12 mouse cellular contexts compared by ENCODE assay signal in the genomic region with DNA sequence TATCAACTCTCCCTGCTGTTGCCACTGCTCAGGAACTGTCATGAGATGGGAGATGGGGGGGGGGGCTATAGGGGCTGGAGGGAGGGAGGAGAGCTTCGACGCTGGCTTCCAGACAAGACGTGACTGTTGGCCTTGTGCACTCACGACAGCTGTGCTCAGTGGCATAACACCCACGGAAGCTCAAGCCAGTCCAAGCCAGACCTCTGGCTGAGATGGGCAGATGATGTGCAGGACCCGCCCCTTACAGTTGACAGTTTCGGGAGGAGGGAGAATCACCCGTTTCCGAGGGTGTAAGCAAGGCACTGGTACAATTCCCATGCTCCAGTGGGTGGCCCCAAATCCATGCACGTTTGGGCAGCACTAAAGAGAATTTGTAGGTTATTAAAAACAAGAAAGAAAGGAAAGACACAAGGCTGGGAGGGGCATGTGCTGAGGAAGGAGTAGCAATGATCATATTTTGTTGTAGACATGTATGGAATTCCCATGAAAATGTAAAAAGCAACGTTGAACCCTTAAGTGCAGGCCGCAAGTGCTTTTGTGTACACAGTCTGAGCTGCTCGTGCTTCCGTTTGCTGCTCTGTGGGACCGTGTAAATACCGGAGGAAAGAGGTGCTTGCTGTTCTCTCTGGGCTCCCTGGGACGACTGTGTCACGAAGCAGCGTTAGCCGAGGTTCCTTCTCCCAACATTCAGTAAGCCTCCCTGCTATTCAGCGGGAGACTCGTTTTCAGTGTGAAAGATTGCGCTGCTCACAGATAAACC.
DNase-seq lines count a peak whose midpoint lies in the region; ATAC-seq and TF ChIP-seq lines count a peak whose summit lies in the region.
"Had no signal": no experiment of that assay in that cellular context is flagged by ENCODE, and none has a peak within 500 bp of the region (broad histone marks: within the 10 kb centered on the region; RNA-seq: fewer than 3 reads in every experiment).

No protein-coding gene starts in this region.

- H3K9me3 ChIP-seq in liver, embryonic 15.5 days (replicated peaks) = no peaks in the 10 kb centered on the region
- H3K9me3 ChIP-seq in lung, embryonic 15.5 days = no peaks in the 10 kb centered on the region

- H3K9ac ChIP-seq in liver, embryonic 15.5 days = no peak overlapping the region
- no peak overlapping the region; the same call in 1 of the 2 replicates for H3K9ac ChIP-seq in lung, embryonic 15.5 days

- H3K27me3 ChIP-seq in liver, embryonic 15.5 days = no peaks in the 10 kb centered on the region
- no peaks in the 10 kb centered on the region for H3K27me3 ChIP-seq in lung, embryonic 15.5 days
- H3K27me3 ChIP-seq in myocyte (ENCODE audit: control insufficient read depth, insufficient read depth, insufficient read length) = no peaks in the 10 kb centered on the region

- no peaks in the 10 kb centered on the region for H3K36me3 ChIP-seq in liver, embryonic 15.5 days (replicated peaks)
- H3K36me3 ChIP-seq in lung, embryonic 15.5 days = no peaks in the 10 kb centered on the region
- H3K36me3 ChIP-seq in myocyte (ENCODE audit: control insufficient read depth, insufficient read depth) = no peaks in the 10 kb centered on the region

- H3ac ChIP-seq in myocyte (ENCODE audit: control insufficient read depth, insufficient read length) = no peak overlapping the region

- intact Hi-C loops in left cerebral cortex, postnatal 14 days (cut with DNase I) = loop anchor here (5.0 kb wide), 1 partner anchor 238 kb away; no protein-coding TSS in a partner anchor

- H3K27ac ChIP-seq in liver, embryonic 15.5 days (replicated peaks) = no peak overlapping the region
- H3K27ac ChIP-seq in lung, embryonic 15.5 days = peak overlapping the region; percentile 93

- no peak for TF ChIP-seq POLR2A in myocyte (IDR thresholded peaks at IDR 0.05; ENCODE audit: insufficient read length, low read depth)

- peak; percentile 61 for ATAC-seq in liver, embryonic 15.5 days (ENCODE audit: insufficient read depth)
- peak; percentile 93 for ATAC-seq in lung, embryonic 15.5 days (ENCODE audit: borderline replicate concordance, extremely low read depth, low FRiP score, low TSS enrichment)

- no peaks in the 10 kb centered on the region for H3K79me2 ChIP-seq in myocyte (ENCODE audit: control insufficient read depth, insufficient read depth)

- H3K4me2 ChIP-seq in liver, embryonic 15.5 days = no peak overlapping the region
- H3K4me2 ChIP-seq in lung, embryonic 15.5 days = peak overlapping the region; percentile 36; the same call in 1 of the 2 replicates
- H3K4me2 ChIP-seq in myocyte (ENCODE audit: low read depth) = peak overlapping the region; percentile 27

- H3K4me1 ChIP-seq in liver, embryonic 15.5 days (replicated peaks) = no peaks in the 10 kb centered on the region; the same call in 1 of the 2 replicates
- H3K4me1 ChIP-seq in lung, embryonic 15.5 days = peaks cover 30% of the 10 kb centered on the region

- no peak overlapping the region for H3K4me3 ChIP-seq in liver, embryonic 15.5 days (replicated peaks)
- no peak overlapping the region for H3K4me3 ChIP-seq in lung, embryonic 15.5 days
- H3K4me3 ChIP-seq in myocyte = no peak overlapping the region

- DNase-seq in cerebellum, postnatal 10 days = peak; percentile 66 to 75
- no peak for DNase-seq in cerebellum, adult 9-10 months
- DNase-seq in liver = no peak
- no peak for DNase-seq in spleen, postnatal 36 days (ENCODE audit: low spot score in 2 of 2)
- no peak for DNase-seq in left cerebral cortex, postnatal 14 days (ENCODE audit: low spot score in 2 of 2)
- DNase-seq: cerebellum, adult 18-20 months; gastrocnemius, postnatal 14 days; kidney, adult 2 months; thymus, adult 2 months had no signal

- 67% methylated on average over 23 of the region's 23 CpGs for WGBS in liver, embryonic 15.5 days (ENCODE audit: insufficient replicate concordance)
- 21% methylated on average over 23 of the region's 23 CpGs for WGBS in lung, embryonic 15.5 days

TF ChIP-seq in myocyte, 11 proteins besides CTCF, POLR2A, EP300 and RAD21:
- peak in 2 of 3 experiments; percentile 45 to 90 for TF ChIP-seq MYOG (IDR thresholded peaks at IDR 0.05; ENCODE audit: control insufficient read depth in 1 of 3, insufficient read depth in 1 of 3, insufficient read length in 2 of 3, low read depth in 2 of 3)
- peak; percentile 14 for TF ChIP-seq TCF12 (IDR thresholded peaks at IDR 0.05; ENCODE audit: insufficient read depth, poor library complexity, severe bottlenecking)
- TF ChIP-seq USF1 (IDR thresholded peaks at IDR 0.05; ENCODE audit: low read depth) = no peak
- TF ChIP-seq POLR2AphosphoS2 (IDR thresholded peaks at IDR 0.05; ENCODE audit: insufficient read length, low read depth) = no peak
- peak in 2 of 3 experiments; percentile 93 to 97 for TF ChIP-seq MYOD1 (IDR thresholded peaks at IDR 0.05; ENCODE audit: control insufficient read depth in 1 of 3, insufficient read length in 2 of 3, low read depth in 2 of 3)
- no peak for TF ChIP-seq CEBPB (IDR thresholded peaks at IDR 0.05; ENCODE audit: insufficient read depth, poor library complexity, severe bottlenecking)
- no peak for TF ChIP-seq MAX (IDR thresholded peaks at IDR 0.05; ENCODE audit: low read depth)
- TF ChIP-seq REST (IDR thresholded peaks at IDR 0.05; ENCODE audit: insufficient read depth, insufficient read length) = no peak
- no peak for TF ChIP-seq E2F4 (IDR thresholded peaks at IDR 0.05; ENCODE audit: insufficient read depth)
- TF ChIP-seq TCF3 (IDR thresholded peaks at IDR 0.05; ENCODE audit: insufficient read length, low read depth) = peak; percentile 12
- TF ChIP-seq SRF (IDR thresholded peaks at IDR 0.05; ENCODE audit: control insufficient read depth, insufficient read length, low read depth) = no peak

Comparison
In these comparisons a context has a peak if more than half of its experiments do, and no peak if none do; other contexts are left out.
1. DNase-seq: peak in cerebellum, postnatal 10 days (2 of 2); none in cerebellum, adult 9-10 months (single experiment), liver (single experiment), spleen, postnatal 36 days (0 of 2) and left cerebral cortex, postnatal 14 days (0 of 2).